Mouse (Mus musculus): ENCODE measurements around the gene Ncoa1. TPM values are rescaled to one million over a fixed set of nuclear protein-coding genes. Genes with fewer than 3 reads are reported as not detected.

The Ncoa1 gene
- total and polyA plus RNA-seq, 2 experiments = 9.3 TPM

GRCm38 (mm10) chr12:4356834-4357445 lies 120.0 kb downstream of the Ncoa1 start:
- no peak for DNase-seq (ENCODE audit: extremely low read depth, low read depth, low spot score)
- 90% methylated on average over 5 of the region's 5 CpGs for WGBS
- TF ChIP-seq POLR2A (IDR thresholded peaks at IDR 0.05; ENCODE audit: extremely low read depth, insufficient read depth, low read length) (no peak), CTCF (IDR thresholded peaks at IDR 0.05; ENCODE audit: low read depth, low read length) (no peak)
- Histone ChIP-seq H3K36me3 (ENCODE audit: control insufficient read depth, insufficient read depth, low read length) (no peaks in the 10 kb centered on the region), H3K79me2 (ENCODE audit: control insufficient read depth, insufficient read depth, low read length) (no peaks in the 10 kb centered on the region), H3K4me3 (ENCODE audit: insufficient read depth, low read depth, low read length) (no peak overlapping the region), H3K9ac (ENCODE audit: low read depth, low read length) (no peak overlapping the region), H3K4me1 (ENCODE audit: control insufficient read depth, insufficient read depth, low read length) (no peaks in the 10 kb centered on the region), H3K27ac (replicated peaks; ENCODE audit: insufficient read depth, low read depth, low read length) (no peak overlapping the region), H3K27me3 (ENCODE audit: control insufficient read depth, insufficient read depth, low read length) (no peaks in the 10 kb centered on the region)

GRCm38 (mm10) chr12:4355019-4355730 lies 121.8 kb downstream of the Ncoa1 start:
- H3K27ac ChIP-seq (replicated peaks; ENCODE audit: insufficient read depth, low read depth, low read length) = no peak overlapping the region
- WGBS = 71% methylated on average over 2 of the region's 2 CpGs
- TF ChIP-seq CTCF (IDR thresholded peaks at IDR 0.05; ENCODE audit: low read depth, low read length) (no peak), POLR2A (IDR thresholded peaks at IDR 0.05; ENCODE audit: extremely low read depth, insufficient read depth, low read length) (no peak)
- no peak overlapping the region for H3K9ac ChIP-seq (ENCODE audit: low read depth, low read length)
- no peak for DNase-seq (ENCODE audit: extremely low read depth, low read depth, low spot score)
- H3K4me1 ChIP-seq (ENCODE audit: control insufficient read depth, insufficient read depth, low read length) = no peaks in the 10 kb centered on the region
- no peak overlapping the region for H3K4me3 ChIP-seq (ENCODE audit: insufficient read depth, low read depth, low read length)
- H3K36me3 ChIP-seq (ENCODE audit: control insufficient read depth, insufficient read depth, low read length) = no peaks in the 10 kb centered on the region
- no peaks in the 10 kb centered on the region for H3K79me2 ChIP-seq (ENCODE audit: control insufficient read depth, insufficient read depth, low read length)
- H3K27me3 ChIP-seq (ENCODE audit: control insufficient read depth, insufficient read depth, low read length) = no peaks in the 10 kb centered on the region

- 100% methylated on average over 2 of the region's 2 CpGs for WGBS
- no peak for DNase-seq (ENCODE audit: extremely low read depth, low read depth, low spot score)
- no peaks in the 10 kb centered on the region for H3K27me3 ChIP-seq (ENCODE audit: control insufficient read depth, insufficient read depth, low read length)
- no peak overlapping the region for H3K9ac ChIP-seq (ENCODE audit: low read depth, low read length)
- no peaks in the 10 kb centered on the region; the same call in 1 of the 2 replicates for H3K79me2 ChIP-seq (ENCODE audit: control insufficient read depth, insufficient read depth, low read length)
- H3K27ac ChIP-seq (replicated peaks; ENCODE audit: insufficient read depth, low read depth, low read length) = no peak overlapping the region
- H3K4me1 ChIP-seq (ENCODE audit: control insufficient read depth, insufficient read depth, low read length) = no peaks in the 10 kb centered on the region
- TF ChIP-seq CTCF (IDR thresholded peaks at IDR 0.05; ENCODE audit: low read depth, low read length) (no peak), POLR2A (IDR thresholded peaks at IDR 0.05; ENCODE audit: extremely low read depth, insufficient read depth, low read length) (no peak)
- H3K4me3 ChIP-seq (ENCODE audit: insufficient read depth, low read depth, low read length) = no peak overlapping the region
- peaks cover 3% of the 10 kb centered on the region for H3K36me3 ChIP-seq (ENCODE audit: control insufficient read depth, insufficient read depth, low read length)
Observed at GRCm38 (mm10) chr12:4343216-4343615, 133.8 kb downstream of the Ncoa1 start.

GRCm38 (mm10) chr12:4342087-4342486 lies 134.9 kb downstream of the Ncoa1 start:
- Histone ChIP-seq H3K79me2 (ENCODE audit: control insufficient read depth, insufficient read depth, low read length) (no peaks in the 10 kb centered on the region; the same call in 1 of the 2 replicates), H3K4me1 (ENCODE audit: control insufficient read depth, insufficient read depth, low read length) (no peaks in the 10 kb centered on the region), H3K27ac (replicated peaks; ENCODE audit: insufficient read depth, low read depth, low read length) (no peak overlapping the region), H3K4me3 (ENCODE audit: insufficient read depth, low read depth, low read length) (no peak overlapping the region), H3K9ac (ENCODE audit: low read depth, low read length) (no peak overlapping the region), H3K36me3 (ENCODE audit: control insufficient read depth, insufficient read depth, low read length) (peaks cover 5% of the 10 kb centered on the region), H3K27me3 (ENCODE audit: control insufficient read depth, insufficient read depth, low read length) (no peaks in the 10 kb centered on the region)
- WGBS = 89% methylated on average over 3 of the region's 3 CpGs
- no peak for DNase-seq (ENCODE audit: extremely low read depth, low read depth, low spot score)
- TF ChIP-seq CTCF (IDR thresholded peaks at IDR 0.05; ENCODE audit: low read depth, low read length) = no peak
- TF ChIP-seq POLR2A (IDR thresholded peaks at IDR 0.05; ENCODE audit: extremely low read depth, insufficient read depth, low read length) = no peak

- H3K27me3 ChIP-seq (ENCODE audit: control insufficient read depth, insufficient read depth, low read length) = no peaks in the 10 kb centered on the region
- H3K4me1 ChIP-seq (ENCODE audit: control insufficient read depth, insufficient read depth, low read length) = no peaks in the 10 kb centered on the region
- no peak overlapping the region for H3K27ac ChIP-seq (replicated peaks; ENCODE audit: insufficient read depth, low read depth, low read length)
- DNase-seq (ENCODE audit: extremely low read depth, low read depth, low spot score) = no peak
- no peaks in the 10 kb centered on the region for H3K79me2 ChIP-seq (ENCODE audit: control insufficient read depth, insufficient read depth, low read length)
- no peak overlapping the region for H3K9ac ChIP-seq (ENCODE audit: low read depth, low read length)
- peaks cover 7% of the 10 kb centered on the region for H3K36me3 ChIP-seq (ENCODE audit: control insufficient read depth, insufficient read depth, low read length)
- H3K4me3 ChIP-seq (ENCODE audit: insufficient read depth, low read depth, low read length) = no peak overlapping the region
- TF ChIP-seq CTCF (IDR thresholded peaks at IDR 0.05; ENCODE audit: low read depth, low read length) (no peak), POLR2A (IDR thresholded peaks at IDR 0.05; ENCODE audit: extremely low read depth, insufficient read depth, low read length) (no peak)
- 80% methylated on average over 3 of the region's 3 CpGs for WGBS
Observed at GRCm38 (mm10) chr12:4340325-4340924, 136.6 kb downstream of the Ncoa1 start.

All from liver, adult 2 months (tissue).